Mouse (Mus musculus): Measurements from ENCODE around the gene Krt80. TPM values are rescaled to one million over a fixed set of nuclear protein-coding genes. Genes with fewer than 3 reads are reported as not detected.

Gene Krt80
- polyA plus RNA-seq, 1 experiment from 2014 or later = 0.06 TPM

GRCm38 (mm10) chr15:101373286-101373898 is 3.4 kb upstream of the Krt80 start:
- Histone ChIP-seq H3K36me3 (no peaks in the 10 kb centered on the region), H3K27me3 (no peaks in the 10 kb centered on the region), H3K27ac (replicated peaks) (no peak overlapping the region), H3K4me1 (replicated peaks) (peaks cover 9% of the 10 kb centered on the region; the same call in 1 of the 2 replicates), H3K9me3 (no peaks in the 10 kb centered on the region), H3K4me3 (no peak overlapping the region), H3K4me2 (no peak overlapping the region), H3K9ac (no peak overlapping the region)
- no peak for ATAC-seq (ENCODE audit: low FRiP score, low read depth)
- WGBS = 90% methylated on average over 16 of the region's 16 CpGs

- H3K27me3 ChIP-seq = no peaks in the 10 kb centered on the region
- peaks cover 9% of the 10 kb centered on the region; the same call in 1 of the 2 replicates for H3K4me1 ChIP-seq (replicated peaks)
- 75% methylated on average over 7 of the region's 7 CpGs for WGBS
- no peak overlapping the region for H3K4me2 ChIP-seq
- H3K36me3 ChIP-seq = no peaks in the 10 kb centered on the region
- no peak overlapping the region for H3K9ac ChIP-seq
- H3K4me3 ChIP-seq = no peak overlapping the region
- ATAC-seq (ENCODE audit: low FRiP score, low read depth) = no peak
- no peaks in the 10 kb centered on the region for H3K9me3 ChIP-seq
- H3K27ac ChIP-seq (replicated peaks) = no peak overlapping the region
Observed at GRCm38 (mm10) chr15:101372131-101372977, 2.4 kb upstream of the Krt80 start.

GRCm38 (mm10) chr15:101371141-101371985 is 1.4 kb upstream of the Krt80 start:
- H3K9ac ChIP-seq = no peak overlapping the region
- H3K27me3 ChIP-seq = no peaks in the 10 kb centered on the region
- no peaks in the 10 kb centered on the region for H3K36me3 ChIP-seq
- 76% methylated on average over 15 of the region's 15 CpGs for WGBS
- H3K4me3 ChIP-seq = no peak overlapping the region
- no peak overlapping the region for H3K27ac ChIP-seq (replicated peaks)
- no peak overlapping the region for H3K4me2 ChIP-seq
- no peaks in the 10 kb centered on the region for H3K9me3 ChIP-seq
- ATAC-seq (ENCODE audit: low FRiP score, low read depth) = no peak
- peaks cover 9% of the 10 kb centered on the region; the same call in 1 of the 2 replicates for H3K4me1 ChIP-seq (replicated peaks)

GRCm38 (mm10) chr15:101369382-101370100 is 421 bp downstream of the Krt80 start:
- no peak for ATAC-seq (ENCODE audit: low FRiP score, low read depth)
- no peaks in the 10 kb centered on the region for H3K27me3 ChIP-seq
- no peaks in the 10 kb centered on the region for H3K36me3 ChIP-seq
- H3K4me3 ChIP-seq = no peak overlapping the region
- no peak overlapping the region for H3K9ac ChIP-seq
- H3K4me1 ChIP-seq (replicated peaks) = peaks cover 9% of the 10 kb centered on the region; the same call in 1 of the 2 replicates
- no peak overlapping the region for H3K4me2 ChIP-seq
- no peaks in the 10 kb centered on the region for H3K9me3 ChIP-seq
- 32% methylated on average over 12 of the region's 12 CpGs for WGBS
- H3K27ac ChIP-seq (replicated peaks) = no peak overlapping the region

GRCm38 (mm10) chr15:101368502-101369381 is 1.2 kb downstream of the Krt80 start:
- Histone ChIP-seq H3K9me3 (no peaks in the 10 kb centered on the region), H3K27ac (replicated peaks) (no peak overlapping the region), H3K36me3 (no peaks in the 10 kb centered on the region), H3K4me1 (replicated peaks) (peaks cover 9% of the 10 kb centered on the region; the same call in 1 of the 2 replicates), H3K4me2 (no peak overlapping the region), H3K27me3 (no peaks in the 10 kb centered on the region), H3K9ac (no peak overlapping the region), H3K4me3 (no peak overlapping the region)
- no peak for ATAC-seq (ENCODE audit: low FRiP score, low read depth)
- WGBS = 70% methylated on average over 11 of the region's 11 CpGs

GRCm38 (mm10) chr15:101368015-101368414 is 1.9 kb downstream of the Krt80 start:
- Histone ChIP-seq H3K4me1 (replicated peaks) (peaks cover 9% of the 10 kb centered on the region; the same call in 1 of the 2 replicates), H3K27me3 (no peaks in the 10 kb centered on the region), H3K4me2 (no peak overlapping the region), H3K27ac (replicated peaks) (no peak overlapping the region), H3K9me3 (no peaks in the 10 kb centered on the region), H3K4me3 (no peak overlapping the region), H3K36me3 (no peaks in the 10 kb centered on the region), H3K9ac (no peak overlapping the region)
- no peak for ATAC-seq (ENCODE audit: low FRiP score, low read depth)
- WGBS = 79% methylated on average over 6 of the region's 6 CpGs

- Histone ChIP-seq H3K4me3 (no peak overlapping the region), H3K4me2 (no peak overlapping the region), H3K9ac (no peak overlapping the region), H3K27ac (replicated peaks) (no peak overlapping the region), H3K9me3 (no peaks in the 10 kb centered on the region), H3K27me3 (no peaks in the 10 kb centered on the region), H3K36me3 (no peaks in the 10 kb centered on the region), H3K4me1 (replicated peaks) (peaks cover 9% of the 10 kb centered on the region; the same call in 1 of the 2 replicates)
- WGBS = 82% methylated on average over 8 of the region's 8 CpGs
- no peak for ATAC-seq (ENCODE audit: low FRiP score, low read depth)
Observed at GRCm38 (mm10) chr15:101367497-101367896, 2.5 kb downstream of the Krt80 start.

GRCm38 (mm10) chr15:101366926-101367325 is 3.0 kb downstream of the Krt80 start:
- Histone ChIP-seq H3K9me3 (no peaks in the 10 kb centered on the region), H3K4me2 (no peak overlapping the region), H3K27me3 (no peaks in the 10 kb centered on the region), H3K9ac (no peak overlapping the region), H3K4me3 (no peak overlapping the region), H3K4me1 (replicated peaks) (peaks cover 9% of the 10 kb centered on the region; the same call in 1 of the 2 replicates), H3K27ac (replicated peaks) (no peak overlapping the region), H3K36me3 (no peaks in the 10 kb centered on the region)
- no peak for ATAC-seq (ENCODE audit: low FRiP score, low read depth)
- 64% methylated on average over 2 of the region's 2 CpGs for WGBS

GRCm38 (mm10) chr15:101366482-101366881 is 3.5 kb downstream of the Krt80 start:
- WGBS = 35% methylated on average over 3 of the region's 3 CpGs
- ATAC-seq (ENCODE audit: low FRiP score, low read depth) = no peak
- Histone ChIP-seq H3K4me3 (no peak overlapping the region), H3K27ac (replicated peaks) (no peak overlapping the region), H3K4me1 (replicated peaks) (peaks cover 9% of the 10 kb centered on the region; the same call in 1 of the 2 replicates), H3K27me3 (no peaks in the 10 kb centered on the region), H3K9me3 (no peaks in the 10 kb centered on the region), H3K4me2 (no peak overlapping the region), H3K36me3 (no peaks in the 10 kb centered on the region), H3K9ac (no peak overlapping the region)

- Histone ChIP-seq H3K27ac (replicated peaks) (no peak overlapping the region), H3K9ac (no peak overlapping the region), H3K4me3 (no peak overlapping the region), H3K36me3 (no peaks in the 10 kb centered on the region), H3K9me3 (no peaks in the 10 kb centered on the region), H3K4me2 (no peak overlapping the region), H3K4me1 (replicated peaks) (peaks cover 9% of the 10 kb centered on the region; the same call in 1 of the 2 replicates), H3K27me3 (no peaks in the 10 kb centered on the region)
- WGBS = 76% methylated on average over 4 of the region's 4 CpGs
- no peak for ATAC-seq (ENCODE audit: low FRiP score, low read depth)
Observed at GRCm38 (mm10) chr15:101365721-101366120, 4.2 kb downstream of the Krt80 start.

Measured in hindbrain, embryonic 15.5 days (tissue).